Mouse (Mus musculus) layer of hippocampus, postnatal 25 days (tissue): ENCODE data around the gene Sgta. TPM values are rescaled to one million over a fixed set of nuclear protein-coding genes. Genes with fewer than 3 reads are reported as not detected.

Source experiments
- DNase-seq, 2 experiments: peaks; one replicate each; pipeline ENCODE4 v3.0.0; 2022; ENCODE audit warnings: mixed read lengths in 2 of 2, low spot score in 1 of 2; ENCODE audit errors: extremely low spot score in 1 of 2
- total RNA-seq, 2 experiments: library from RNA; stranded (reverse); gene quantifications; 2 replicates each; pipeline ENCODE4 v1.2.3; 2021

Sgta gene
- total RNA-seq, 2 experiments from 2014 or later, result 171 to 178 TPM

DNA sequence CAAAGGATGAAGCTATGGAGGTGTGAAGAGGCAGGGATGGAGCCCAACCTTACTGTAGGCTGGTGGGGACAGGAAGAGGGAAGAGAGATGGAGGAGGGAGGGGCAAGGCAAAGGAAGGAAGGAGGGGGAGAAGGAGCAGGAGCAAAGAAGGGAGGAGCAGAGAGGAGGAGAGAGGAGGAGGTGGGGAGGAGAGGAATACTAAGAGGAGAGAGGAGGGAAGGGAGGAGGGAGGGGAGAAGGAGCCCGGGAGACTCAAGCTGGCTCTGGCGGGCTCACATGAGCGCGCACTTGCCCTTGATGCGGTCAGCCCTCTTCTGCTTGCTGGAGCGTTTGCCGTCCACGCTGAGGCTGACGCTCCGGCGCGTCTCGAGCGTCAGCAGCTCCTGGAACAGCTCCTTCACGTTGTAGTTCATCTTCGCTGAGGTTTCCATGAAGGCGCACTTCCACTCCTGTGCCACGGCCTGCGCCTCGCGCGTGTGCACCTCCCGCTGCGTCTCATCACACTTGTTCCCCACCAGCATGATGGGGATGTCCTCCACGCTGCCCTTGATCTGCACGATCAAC lies 38.4 kb downstream of the Sgta start:
- DNase-seq, result no peak

DNA sequence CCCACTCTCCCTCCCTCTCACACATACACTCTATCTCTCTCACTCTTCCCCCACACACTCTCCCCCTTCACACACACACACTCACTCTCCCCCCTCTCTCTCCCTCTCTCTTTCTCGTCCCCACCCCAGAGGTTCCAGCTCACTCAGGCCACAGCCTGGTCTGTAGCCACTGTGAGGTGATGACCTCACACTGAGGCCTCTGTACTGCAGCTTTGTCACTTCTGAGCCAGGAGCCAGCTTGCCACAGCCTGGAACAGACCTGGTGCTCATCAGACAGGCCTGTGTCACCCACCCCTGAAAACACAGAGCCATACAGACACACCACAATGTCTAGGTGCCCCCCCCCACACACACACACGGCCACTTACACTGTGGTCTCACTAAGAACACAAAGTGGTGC lies 39.8 kb downstream of the Sgta start:
- no peak for DNase-seq

GRCm38 (mm10) chr10:81019687-81020086 lies 40.3 kb downstream of the Sgta start:
- DNase-seq, result no peak

DNA sequence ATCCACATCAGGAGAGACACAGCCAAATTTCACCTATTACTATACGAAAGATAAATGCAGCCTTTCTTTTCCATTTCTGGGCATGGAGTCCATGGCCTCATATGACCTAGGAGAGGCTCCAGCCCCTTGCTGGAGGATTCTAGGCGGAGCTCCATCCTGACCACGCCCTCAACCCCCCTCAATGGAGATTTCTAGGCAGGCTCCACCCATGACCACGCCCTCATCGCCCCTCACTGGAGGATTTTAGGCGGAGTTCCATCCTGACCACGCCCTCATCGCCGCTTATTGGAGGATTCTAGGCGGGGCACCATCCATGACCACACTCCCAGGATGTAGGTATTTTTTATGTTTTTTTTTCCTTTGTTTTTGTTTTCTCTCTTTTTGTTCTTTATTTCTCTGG lies 41.7 kb downstream of the Sgta start:
- no peak for DNase-seq

- peak in 1 of 2 experiments; percentile 76 for DNase-seq
These were observed 43.3 kb downstream of the Sgta start for GRCm38 (mm10) chr10:81016645-81017044.

DNA sequence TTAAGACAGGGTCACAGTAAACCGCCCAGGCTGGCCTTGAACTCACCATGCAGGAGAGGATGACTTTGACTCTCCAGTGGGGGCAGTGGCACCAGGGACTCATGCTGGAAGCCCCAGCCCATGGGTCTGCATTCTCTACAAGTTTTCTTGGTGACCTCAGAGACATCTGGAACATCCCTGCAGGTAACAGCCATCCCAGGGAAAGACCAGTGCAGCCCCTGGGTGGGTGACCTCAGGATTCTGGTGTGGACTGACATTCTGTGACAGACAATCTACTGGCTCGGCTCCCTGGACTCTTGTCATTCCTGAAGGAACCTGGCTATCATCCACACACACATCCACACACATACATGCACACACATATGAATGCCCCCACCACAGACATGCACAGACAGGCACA lies 44.3 kb downstream of the Sgta start:
- no peak for DNase-seq

DNA sequence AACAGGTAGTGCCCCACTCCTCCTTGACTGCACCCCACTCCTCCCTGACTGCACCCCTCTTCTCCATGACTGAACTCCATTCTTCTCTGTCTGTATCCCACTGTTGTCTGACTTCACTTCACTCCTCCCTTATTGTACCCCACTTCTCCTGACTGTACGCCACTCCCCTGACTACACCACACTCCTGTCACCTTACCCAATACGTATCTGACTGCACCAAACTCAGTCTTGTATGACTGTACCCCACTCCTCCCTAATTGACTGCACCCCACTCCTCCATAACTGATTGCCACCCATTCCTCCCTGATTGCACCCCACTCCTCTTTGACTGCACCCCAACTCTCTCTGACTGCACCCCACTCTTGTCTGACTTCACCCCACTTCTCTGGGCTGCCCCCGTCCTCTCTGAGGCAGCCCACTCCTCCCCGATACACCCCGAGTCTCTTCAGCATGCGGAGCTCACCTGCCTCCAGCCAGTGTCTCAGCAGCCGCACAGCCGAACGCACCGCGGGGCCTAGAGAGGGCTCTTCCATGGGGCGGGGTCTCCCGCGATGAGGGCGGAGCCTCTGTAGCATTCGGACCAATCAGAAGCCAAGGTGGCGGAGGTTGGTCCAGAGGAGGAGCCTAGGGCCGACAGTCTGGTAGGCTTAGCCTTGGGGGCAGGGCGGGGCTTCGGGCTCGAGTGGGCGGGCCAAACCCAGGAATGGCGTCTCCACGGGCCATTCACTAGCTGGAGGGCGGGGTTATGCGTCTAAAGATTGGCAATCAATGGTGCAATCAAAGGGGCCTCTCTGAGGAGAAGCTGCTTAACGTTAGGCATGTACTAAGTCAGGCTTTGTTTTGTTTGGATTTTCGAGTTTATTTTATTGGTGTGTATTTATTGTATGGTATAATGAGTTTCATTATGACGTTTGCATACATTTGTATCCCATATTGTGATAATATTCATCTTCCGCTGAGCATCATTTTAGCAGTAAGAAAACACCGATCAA lies 45.3 kb downstream of the Sgta start, which contains the start of gene Gng7:
Gene Gng7, minus strand, starts transcription at position 553 of the 992 bp plus-strand sequence.
- peak; percentile 92 for DNase-seq

DNA sequence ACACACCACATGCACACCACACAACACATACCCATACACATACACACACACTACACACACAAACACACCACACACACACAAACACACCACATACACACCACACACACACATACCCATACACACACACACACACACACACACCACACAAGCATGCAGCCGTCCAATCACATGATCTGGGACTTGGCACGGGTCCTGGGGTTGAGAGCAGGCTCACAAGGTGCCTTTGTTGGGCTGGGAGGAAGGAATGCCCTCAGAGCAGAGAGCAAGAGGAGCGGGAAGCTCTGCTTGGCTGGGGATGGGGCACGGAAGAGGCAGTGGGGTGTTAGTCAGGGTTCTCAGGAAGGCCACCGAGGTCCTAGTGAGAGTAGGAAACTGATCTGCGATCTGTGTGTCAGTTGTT lies 49.1 kb downstream of the Sgta start:
- DNase-seq, result no peak

DNA sequence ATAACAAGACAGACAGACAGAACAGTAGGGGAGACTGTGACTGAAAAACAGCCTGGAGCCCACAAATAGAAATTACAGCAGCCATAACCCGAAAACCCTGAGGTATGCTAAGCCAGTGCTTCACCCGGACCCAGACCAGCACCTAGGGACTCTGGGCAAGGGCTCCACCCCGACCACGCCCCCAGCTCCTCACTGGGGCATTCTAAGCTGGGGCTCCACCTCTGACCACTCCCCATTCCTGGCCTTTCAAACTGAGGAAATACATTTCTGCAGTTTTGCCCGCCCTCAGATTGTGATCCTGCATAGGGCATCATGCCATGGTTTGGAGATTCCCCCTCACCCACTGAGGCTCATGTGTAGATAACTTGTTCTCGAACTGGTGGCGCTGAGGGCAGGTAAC lies 52.7 kb downstream of the Sgta start:
- DNase-seq, result no peak

DNA sequence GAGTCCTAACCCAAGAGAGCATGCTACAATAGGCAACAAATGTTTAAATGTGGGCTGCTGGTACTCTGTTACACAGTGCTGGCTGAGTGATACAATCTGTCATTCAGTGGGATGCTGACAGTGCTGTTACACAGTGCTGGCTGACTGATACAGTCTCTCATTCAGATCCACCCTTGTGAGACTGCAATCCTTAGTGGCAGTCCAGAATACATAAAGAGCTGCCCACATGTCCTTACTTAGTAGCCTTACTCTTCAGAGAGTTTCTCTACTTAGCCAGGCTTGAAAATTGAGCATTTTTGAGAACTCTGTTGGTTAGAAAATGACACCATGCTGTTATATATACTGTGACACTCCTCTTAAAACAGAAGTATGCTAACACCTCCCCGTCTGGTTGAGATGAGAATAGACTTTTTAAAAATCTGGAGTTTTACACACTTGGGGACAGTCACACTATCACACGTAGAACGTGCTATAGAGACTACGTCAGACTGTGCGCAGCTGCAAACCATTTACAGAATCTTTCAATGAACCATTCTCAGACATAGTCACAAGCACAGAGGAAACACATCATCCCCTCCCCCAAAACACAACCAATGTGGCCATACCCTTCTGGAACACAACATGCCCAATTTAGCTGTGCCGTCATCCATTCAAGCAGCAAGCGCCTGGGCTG lies 53.8 kb downstream of the Sgta start:
- no peak for DNase-seq

DNA sequence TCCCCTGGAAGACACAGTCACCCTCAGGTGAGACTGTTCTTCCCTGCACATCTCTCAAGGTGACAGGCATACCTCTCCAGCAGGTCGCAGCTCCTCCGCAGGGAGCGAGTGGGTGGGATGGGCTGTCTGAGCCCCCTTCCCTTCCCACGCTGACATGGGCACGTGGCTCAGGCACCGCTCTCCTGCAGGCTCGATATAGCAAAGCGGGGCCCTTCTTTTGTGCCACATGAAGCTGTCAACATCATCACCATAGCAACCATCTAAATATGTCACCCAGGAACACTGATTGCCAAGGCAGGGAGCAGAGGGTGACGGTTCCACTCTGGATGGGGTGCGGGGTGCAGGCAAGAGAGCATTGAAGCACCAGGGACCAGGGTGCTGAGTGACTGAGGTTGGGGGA lies 58.8 kb downstream of the Sgta start:
- peak in 1 of 2 experiments; percentile 42 for DNase-seq

- no peak for DNase-seq
These were observed 59.6 kb downstream of the Sgta start for GRCm38 (mm10) chr10:81000197-81001062.

GRCm38 (mm10) chr10:80999362-81000196 lies 60.4 kb downstream of the Sgta start:
- peak; percentile 80 to 83 for DNase-seq

- DNase-seq, result peak; percentile 37 to 64
These were observed 61.2 kb downstream of the Sgta start for GRCm38 (mm10) chr10:80998778-80999177.

DNA sequence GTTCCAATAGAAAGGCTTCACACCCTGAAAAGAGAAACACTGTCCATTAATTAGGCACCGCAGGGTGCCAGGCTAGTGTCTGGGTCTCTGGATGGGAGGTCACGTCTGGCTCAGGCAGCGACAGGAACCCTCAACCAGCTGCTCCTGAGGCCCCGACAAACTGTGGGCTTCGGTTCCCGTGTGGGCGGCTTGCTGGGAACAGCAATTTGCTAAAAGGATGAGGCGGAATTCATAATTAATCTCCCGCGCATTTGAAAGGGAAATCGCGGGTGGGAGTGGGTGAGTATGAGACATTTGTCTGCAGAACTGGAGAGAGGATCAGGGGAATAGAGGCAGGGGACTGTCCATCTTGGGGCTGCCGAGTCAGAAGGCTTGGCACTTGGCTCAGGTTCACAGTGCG lies 62.0 kb downstream of the Sgta start:
- DNase-seq, result no peak

DNA sequence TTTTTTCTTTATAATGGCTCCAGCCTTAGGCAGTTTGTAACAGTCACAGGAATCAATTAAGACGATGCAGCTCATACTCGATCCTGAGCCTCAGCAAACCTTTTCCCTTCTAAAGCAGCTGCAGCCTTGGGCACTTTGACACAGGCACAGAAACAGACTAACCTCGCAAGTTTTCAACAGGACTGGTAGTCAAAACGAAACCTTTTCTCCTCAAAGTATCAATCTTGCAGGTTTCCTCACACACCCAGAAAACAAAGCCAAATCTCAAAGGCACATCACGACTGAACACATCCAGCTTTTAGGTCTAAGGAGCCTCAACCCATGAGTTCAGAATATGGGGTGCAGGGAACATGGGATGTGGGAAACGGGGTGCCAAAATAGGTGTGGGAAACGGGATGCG lies 62.6 kb downstream of the Sgta start:
- DNase-seq, result no peak

DNA sequence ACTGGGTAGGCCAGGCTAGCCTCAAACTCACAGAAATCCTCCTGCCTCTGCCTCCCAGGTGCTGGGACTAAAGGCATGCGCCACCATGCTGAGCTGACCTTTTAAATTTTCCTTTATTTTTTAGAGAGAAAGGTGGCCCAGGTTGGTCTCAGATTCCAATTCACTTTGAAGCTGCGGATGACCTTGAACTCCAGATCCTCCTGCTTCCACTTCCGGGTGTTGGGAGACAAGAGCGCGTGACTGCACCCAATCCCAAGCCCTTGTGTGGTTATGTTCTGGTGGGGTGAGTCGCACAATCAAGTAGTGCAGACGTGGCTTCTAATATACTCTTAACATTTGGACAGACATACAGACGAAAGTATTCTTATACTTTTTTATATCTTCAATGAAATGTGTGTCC lies 63.5 kb downstream of the Sgta start:
- no peak for DNase-seq

- peak; percentile 86 to 91 for DNase-seq
These were observed 64.8 kb downstream of the Sgta start for GRCm38 (mm10) chr10:80995091-80995632.

- no peak for DNase-seq
These were observed 65.4 kb downstream of the Sgta start for GRCm38 (mm10) chr10:80994621-80995020.
